Mouse (Mus musculus): ENCODE data around the gene Gm21974. TPM values are rescaled to one million over a fixed set of nuclear protein-coding genes. Genes with fewer than 3 reads are reported as not detected.

Gm21974 gene
- polyA plus RNA-seq, 2 experiments, result not detected

GRCm38 (mm10) chr7:127915293-127915692 lies 20.0 kb upstream of the Gm21974 start:
- Histone ChIP-seq H3K36me3 (ENCODE audit: control insufficient read depth, insufficient read depth, low read length) (peaks cover 37% of the 10 kb centered on the region), H3K27me3 (ENCODE audit: control insufficient read depth, insufficient read depth, low read length) (no peaks in the 10 kb centered on the region), H3K27ac (replicated peaks; ENCODE audit: low read depth, low read length) (no peak overlapping the region), H3K4me2 (replicated peaks; ENCODE audit: low read depth, low read length, severe bottlenecking) (no peak overlapping the region), H3K9me3 (ENCODE audit: control insufficient read depth, low read length) (no peaks in the 10 kb centered on the region), H3K4me1 (ENCODE audit: control insufficient read depth, insufficient read depth, low read length) (0 out of 2 replicates have a peak, but pooled peaks cover 6% of the 10 kb centered on the region), H3K9ac (ENCODE audit: low read depth, low read length, severe bottlenecking) (no peak overlapping the region), H3K4me3 (replicated peaks; ENCODE audit: low read length) (no peak overlapping the region)
- DNase-seq (ENCODE audit: low spot score) (no peak), ATAC-seq (ENCODE audit: low FRiP score, low read depth) (no peak)
- TF ChIP-seq POLR2A (IDR thresholded peaks at IDR 0.05; ENCODE audit: borderline replicate concordance, extremely low read depth, insufficient read depth, insufficient read length), result no peak
- WGBS, result 86% methylated on average over 12 of the region's 12 CpGs

GRCm38 (mm10) chr7:127912938-127913337 lies 17.7 kb upstream of the Gm21974 start:
- 29% methylated on average over 4 of the region's 4 CpGs for WGBS
- no peak for ATAC-seq (ENCODE audit: low FRiP score, low read depth)

GRCm38 (mm10) chr7:127912190-127912871 lies 17.1 kb upstream of the Gm21974 start, which contains the start of gene Kat8:
Gene Kat8, plus strand, starts transcription at chr7:127912516.
- DNase-seq (ENCODE audit: low spot score) (peak; percentile 93), ATAC-seq (ENCODE audit: low FRiP score, low read depth) (peak; percentile 95)
- Histone ChIP-seq H3K4me3 (replicated peaks; ENCODE audit: low read length) (peak within 1 kb of the TSS; percentile 58), H3K27ac (replicated peaks; ENCODE audit: low read depth, low read length) (peak within 1 kb of the TSS; percentile 81), H3K9me3 (ENCODE audit: control insufficient read depth, low read length) (no peaks in the 10 kb centered on the region), H3K9ac (ENCODE audit: low read depth, low read length, severe bottlenecking) (peak within 1 kb of the TSS; percentile 62), H3K4me1 (ENCODE audit: control insufficient read depth, insufficient read depth, low read length) (0 out of 2 replicates have a peak, but pooled peaks cover 6% of the 10 kb centered on the region), H3K27me3 (ENCODE audit: control insufficient read depth, insufficient read depth, low read length) (no peaks in the 10 kb centered on the region), H3K36me3 (ENCODE audit: control insufficient read depth, insufficient read depth, low read length) (peaks cover 54% of the 10 kb centered on the region), H3K4me2 (replicated peaks; ENCODE audit: low read depth, low read length, severe bottlenecking) (peak within 1 kb of the TSS; percentile 67)
- peak; percentile 62; the same call in 1 of the 2 replicates for TF ChIP-seq POLR2A (IDR thresholded peaks at IDR 0.05; ENCODE audit: borderline replicate concordance, extremely low read depth, insufficient read depth, insufficient read length)
- 2% methylated on average over 40 of the region's 40 CpGs for WGBS

More at GRCm38 (mm10) chr7:127912938-127913337, 17.7 kb upstream of the Gm21974 start:
- H3K27me3 ChIP-seq (ENCODE audit: control insufficient read depth, insufficient read depth, low read length), result no peaks in the 10 kb centered on the region
- peak overlapping the region; percentile 62 for H3K9ac ChIP-seq (ENCODE audit: low read depth, low read length, severe bottlenecking)
- peaks cover 53% of the 10 kb centered on the region for H3K36me3 ChIP-seq (ENCODE audit: control insufficient read depth, insufficient read depth, low read length)
- DNase-seq (ENCODE audit: low spot score), result no peak
- peak overlapping the region; percentile 67 for H3K4me2 ChIP-seq (replicated peaks; ENCODE audit: low read depth, low read length, severe bottlenecking)
- no peaks in the 10 kb centered on the region for H3K9me3 ChIP-seq (ENCODE audit: control insufficient read depth, low read length)
- peak overlapping the region; percentile 58 for H3K4me3 ChIP-seq (replicated peaks; ENCODE audit: low read length)
- H3K4me1 ChIP-seq (ENCODE audit: control insufficient read depth, insufficient read depth, low read length), result 0 out of 2 replicates have a peak, but pooled peaks cover 6% of the 10 kb centered on the region
- peak overlapping the region; percentile 81; the same call in 1 of the 2 replicates for H3K27ac ChIP-seq (replicated peaks; ENCODE audit: low read depth, low read length)
- TF ChIP-seq POLR2A (IDR thresholded peaks at IDR 0.05; ENCODE audit: borderline replicate concordance, extremely low read depth, insufficient read depth, insufficient read length), result no peak

GRCm38 (mm10) chr7:127908656-127909055 lies 13.4 kb upstream of the Gm21974 start:
- Histone ChIP-seq H3K36me3 (ENCODE audit: control insufficient read depth, insufficient read depth, low read length) (peaks cover 53% of the 10 kb centered on the region), H3K9me3 (ENCODE audit: control insufficient read depth, low read length) (no peaks in the 10 kb centered on the region), H3K9ac (ENCODE audit: low read depth, low read length, severe bottlenecking) (no peak overlapping the region), H3K4me2 (replicated peaks; ENCODE audit: low read depth, low read length, severe bottlenecking) (no peak overlapping the region), H3K4me3 (replicated peaks; ENCODE audit: low read length) (no peak overlapping the region), H3K4me1 (ENCODE audit: control insufficient read depth, insufficient read depth, low read length) (peaks cover 10% of the 10 kb centered on the region; the same call in 1 of the 2 replicates), H3K27me3 (ENCODE audit: control insufficient read depth, insufficient read depth, low read length) (no peaks in the 10 kb centered on the region), H3K27ac (replicated peaks; ENCODE audit: low read depth, low read length) (no peak overlapping the region)
- WGBS, result 90% methylated on average over 4 of the region's 4 CpGs
- no peak for TF ChIP-seq POLR2A (IDR thresholded peaks at IDR 0.05; ENCODE audit: borderline replicate concordance, extremely low read depth, insufficient read depth, insufficient read length)
- DNase-seq (ENCODE audit: low spot score) (no peak), ATAC-seq (ENCODE audit: low FRiP score, low read depth) (no peak)

GRCm38 (mm10) chr7:127907939-127908338 lies 12.7 kb upstream of the Gm21974 start:
- no peak overlapping the region for H3K27ac ChIP-seq (replicated peaks; ENCODE audit: low read depth, low read length)
- H3K9ac ChIP-seq (ENCODE audit: low read depth, low read length, severe bottlenecking), result no peak overlapping the region
- H3K4me3 ChIP-seq (replicated peaks; ENCODE audit: low read length), result no peak overlapping the region
- ATAC-seq (ENCODE audit: low FRiP score, low read depth) (no peak), DNase-seq (ENCODE audit: low spot score) (no peak)
- 93% methylated on average over 12 of the region's 12 CpGs for WGBS
- H3K36me3 ChIP-seq (ENCODE audit: control insufficient read depth, insufficient read depth, low read length), result peaks cover 53% of the 10 kb centered on the region
- H3K27me3 ChIP-seq (ENCODE audit: control insufficient read depth, insufficient read depth, low read length), result no peaks in the 10 kb centered on the region
- H3K4me1 ChIP-seq (ENCODE audit: control insufficient read depth, insufficient read depth, low read length), result peaks cover 7% of the 10 kb centered on the region; the same call in 1 of the 2 replicates
- no peaks in the 10 kb centered on the region for H3K9me3 ChIP-seq (ENCODE audit: control insufficient read depth, low read length)
- H3K4me2 ChIP-seq (replicated peaks; ENCODE audit: low read depth, low read length, severe bottlenecking), result no peak overlapping the region
- no peak for TF ChIP-seq POLR2A (IDR thresholded peaks at IDR 0.05; ENCODE audit: borderline replicate concordance, extremely low read depth, insufficient read depth, insufficient read length)

All from limb, embryonic 14.5 days (tissue).